Comparison of ENCODE assay signal across 8 mouse cellular contexts in genomic region chr7:141476226-141476980, GRCm38 (mm10). TPM values are rescaled to one million over a fixed set of nuclear protein-coding genes. Genes with fewer than 3 reads are reported as not detected.
DNase-seq lines count a peak whose midpoint lies in the region; ATAC-seq and TF ChIP-seq lines count a peak whose summit lies in the region.

No protein-coding gene starts in this region.

- H3K27ac ChIP-seq in cerebellum, adult 2 months (ENCODE audit: insufficient read depth, low read length), result peak overlapping the region; percentile 41
- peak overlapping the region; percentile 97 for H3K27ac ChIP-seq in stomach, embryonic 16.5 days (ENCODE audit: low read length)

- ATAC-seq in Patski, result peak; percentile 25
- 0 out of 2 replicates have a peak, but pooled peaks have one; percentile 13 for ATAC-seq in megakaryocyte-erythroid progenitor cell, adult 5-6 weeks (replicated peaks; ENCODE audit: low FRiP score, low TSS enrichment, poor library complexity, severe bottlenecking)
- peak; percentile 81 for ATAC-seq in stomach, embryonic 16.5 days (ENCODE audit: insufficient read depth, low FRiP score)

- H3K36me3 ChIP-seq in stomach, embryonic 16.5 days (ENCODE audit: control insufficient read depth, insufficient read depth, low read length), result 0 out of 2 replicates have a peak, but pooled peaks cover 2% of the 10 kb centered on the region

- CTCF ChIA-PET in Patski (lab: Charles Lee), result interaction anchor here (0.9 to 3.1 kb wide), 6 partner anchors 9 to 65 kb away, joined by 3 to 16 read pairs (median 4); partner anchors contain the start of genes Cd151 and Cracr2b

- peak overlapping the region; percentile 82 for H3K9ac ChIP-seq in stomach, embryonic 16.5 days (ENCODE audit: low read length)

- DNase-seq in cerebellum, adult 2 months, result peak in 1 of 2 experiments; percentile 54
- DNase-seq in cerebellum, adult 9-10 months, result no peak
- no peak for DNase-seq in Patski (ENCODE audit: low read depth, low spot score)
- peak; percentile 76 for DNase-seq in fibroblast of lung, adult 2 months (ENCODE audit: low read depth)
- peak; percentile 89 to 93 for DNase-seq in heart, postnatal 10 days
- DNase-seq in kidney, postnatal 4 days, result peak; percentile 87 to 93

- no peaks in the 10 kb centered on the region for H3K27me3 ChIP-seq in cerebellum, adult 2 months (ENCODE audit: control insufficient read depth, insufficient read depth, low read length)
- H3K27me3 ChIP-seq in Patski, result no peaks in the 10 kb centered on the region
- 0 out of 2 replicates have a peak, but pooled peaks cover 1% of the 10 kb centered on the region for H3K27me3 ChIP-seq in stomach, embryonic 16.5 days (ENCODE audit: control insufficient read depth, insufficient read depth, low read length)

- WGBS in cerebellum, adult 2 months, result 2% methylated on average over 17 of the region's 17 CpGs
- WGBS in stomach, embryonic 16.5 days, result 2% methylated on average over 17 of the region's 17 CpGs

- no peaks in the 10 kb centered on the region for H3K9me3 ChIP-seq in stomach, embryonic 16.5 days (replicated peaks; ENCODE audit: control insufficient read depth, low read length)

- in situ Hi-C loops in Patski (cut with MboI; ENCODE audit: low pct_unique_long_range_greater_than_20kb), result loop anchor here (5.0 kb wide), 1 partner anchor 101 kb away; no protein-coding TSS in a partner anchor

- peaks cover 8% of the 10 kb centered on the region for H3K4me1 ChIP-seq in cerebellum, adult 2 months (ENCODE audit: control insufficient read depth, insufficient read depth, low read length)
- H3K4me1 ChIP-seq in stomach, embryonic 16.5 days (ENCODE audit: control insufficient read depth, insufficient read depth, low read length), result peaks cover 42% of the 10 kb centered on the region

- H3K4me3 ChIP-seq in cerebellum, adult 2 months (replicated peaks; ENCODE audit: insufficient read depth, low read depth, low read length), result peak overlapping the region; percentile 19
- peak overlapping the region; percentile 72 for H3K4me3 ChIP-seq in stomach, embryonic 16.5 days (replicated peaks; ENCODE audit: low read length)

- TF ChIP-seq CTCF in cerebellum, adult 2 months (IDR thresholded peaks at IDR 0.05; ENCODE audit: borderline replicate concordance, insufficient read depth, low read depth, low read length), result no peak
- TF ChIP-seq CTCF in Patski (IDR thresholded peaks at IDR 0.05), result no peak

- intact Hi-C loops in heart, postnatal 10 days (cut with DNase I), result no loop called here

- POLR2A ChIA-PET in Patski (lab: Charles Lee), result interaction anchor here (0.7 to 7.0 kb wide), 9 partner anchors 8 to 62 kb away, joined by 3 to 64 read pairs (median 3); partner anchors contain the start of gene Cd151

- peak overlapping the region; percentile 81 for H3K4me2 ChIP-seq in stomach, embryonic 16.5 days (ENCODE audit: low read depth, low read length)

- TF ChIP-seq POLR2A in cerebellum, adult 2 months (IDR thresholded peaks at IDR 0.05; ENCODE audit: borderline replicate concordance, insufficient read depth, low read length), result no peak

RNA-seq across cellular contexts. Expression of gene Tspan4, which starts 1.4 kb away (rescaled TPM):
- 140 and 162 TPM in 2 replicates for polyA plus RNA-seq in cerebellum, adult 2 months (2012; rRNA removed)
- polyA plus RNA-seq in Patski (2021), result 479 TPM
- 10 to 100 TPM; 37.3 to 38.9 TPM for total RNA-seq in heart, postnatal 10 days (2021)
- total RNA-seq in megakaryocyte-erythroid progenitor cell, adult 5-6 weeks (2014; fragmentation: Nextera tagmentation), result 31.6 and 38.2 TPM in 2 replicates
- 26.0 and 33.9 TPM in 2 replicates for total RNA-seq in megakaryocyte-erythroid progenitor cell, adult 5-6 weeks (2017)
- 67.4 and 69.6 TPM in 2 replicates for polyA plus RNA-seq in stomach, embryonic 16.5 days (2015; fragmentation: Nextera tagmentation; extraction: Ambion mirVana)

RNA-seq across cellular contexts. Expression of gene Polr2l, which starts 1.5 kb away (rescaled TPM):
- polyA plus RNA-seq in cerebellum, adult 2 months (2012; rRNA removed), result 58.9 and 62.3 TPM in 2 replicates
- polyA plus RNA-seq in Patski (2021), result 55.2 TPM
- total RNA-seq in heart, postnatal 10 days (2021), result 10 to 100 TPM; 59.8 to 65.5 TPM
- total RNA-seq in megakaryocyte-erythroid progenitor cell, adult 5-6 weeks (2014; fragmentation: Nextera tagmentation), result 77.2 and 78.1 TPM in 2 replicates
- total RNA-seq in megakaryocyte-erythroid progenitor cell, adult 5-6 weeks (2017), result 53.3 and 54.9 TPM in 2 replicates
- polyA plus RNA-seq in stomach, embryonic 16.5 days (2015; fragmentation: Nextera tagmentation; extraction: Ambion mirVana), result 62.4 and 63.1 TPM in 2 replicates

RNA-seq across cellular contexts. Expression of gene Cd151, which starts 9.2 kb away (rescaled TPM):
- polyA plus RNA-seq in cerebellum, adult 2 months (2012; rRNA removed), result 68.7 and 73.9 TPM in 2 replicates
- polyA plus RNA-seq in Patski (2021), result 551 TPM
- 100 to 1,000 TPM; 297 to 312 TPM for total RNA-seq in heart, postnatal 10 days (2021)
- total RNA-seq in megakaryocyte-erythroid progenitor cell, adult 5-6 weeks (2014; fragmentation: Nextera tagmentation), result 20.2 and 24.2 TPM in 2 replicates
- total RNA-seq in megakaryocyte-erythroid progenitor cell, adult 5-6 weeks (2017), result 13.2 and 17.6 TPM in 2 replicates
- polyA plus RNA-seq in stomach, embryonic 16.5 days (2015; fragmentation: Nextera tagmentation; extraction: Ambion mirVana), result 39.1 and 40.3 TPM in 2 replicates

RNA-seq across cellular contexts. Expression of gene Cracr2b, which starts 15.5 kb away (rescaled TPM):
- polyA plus RNA-seq in cerebellum, adult 2 months (2012; rRNA removed), result 8.3 and 10.1 TPM in 2 replicates
- polyA plus RNA-seq in Patski (2021), result 9.9 TPM
- 10 to 100 TPM; 23.2 to 26.1 TPM for total RNA-seq in heart, postnatal 10 days (2021)
- not detected in 2 replicates for total RNA-seq in megakaryocyte-erythroid progenitor cell, adult 5-6 weeks (2014; fragmentation: Nextera tagmentation)
- 0.23 TPM in 1 of 2 replicates, not detected in the other for total RNA-seq in megakaryocyte-erythroid progenitor cell, adult 5-6 weeks (2017)
- polyA plus RNA-seq in stomach, embryonic 16.5 days (2015; fragmentation: Nextera tagmentation; extraction: Ambion mirVana), result 21.4 and 25.3 TPM in 2 replicates

RNA-seq across cellular contexts. Expression of gene Pnpla2, which starts 21.4 kb away (rescaled TPM):
- polyA plus RNA-seq in cerebellum, adult 2 months (2012; rRNA removed), result 46.8 and 51.3 TPM in 2 replicates
- 90.7 TPM for polyA plus RNA-seq in Patski (2021)
- 100 to 1,000 TPM; 244 to 353 TPM for total RNA-seq in heart, postnatal 10 days (2021)
- total RNA-seq in megakaryocyte-erythroid progenitor cell, adult 5-6 weeks (2014; fragmentation: Nextera tagmentation), result 29.7 and 32.6 TPM in 2 replicates
- total RNA-seq in megakaryocyte-erythroid progenitor cell, adult 5-6 weeks (2017), result 7.1 and 17.8 TPM in 2 replicates
- 34.0 and 38.5 TPM in 2 replicates for polyA plus RNA-seq in stomach, embryonic 16.5 days (2015; fragmentation: Nextera tagmentation; extraction: Ambion mirVana)

Comparison
In these comparisons a context has a peak if more than half of its experiments do, and no peak if none do; other contexts are left out.
1. DNase-seq: peak in fibroblast of lung, adult 2 months (single experiment), heart, postnatal 10 days (2 of 2) and kidney, postnatal 4 days (2 of 2); none in cerebellum, adult 9-10 months (single experiment) and Patski (single experiment).
2. ATAC-seq: peak in every context shown above with its lines; median percentile 81 in stomach, embryonic 16.5 days; 25 in Patski; 13 in megakaryocyte-erythroid progenitor cell, adult 5-6 weeks.